In the genomic region with DNA sequence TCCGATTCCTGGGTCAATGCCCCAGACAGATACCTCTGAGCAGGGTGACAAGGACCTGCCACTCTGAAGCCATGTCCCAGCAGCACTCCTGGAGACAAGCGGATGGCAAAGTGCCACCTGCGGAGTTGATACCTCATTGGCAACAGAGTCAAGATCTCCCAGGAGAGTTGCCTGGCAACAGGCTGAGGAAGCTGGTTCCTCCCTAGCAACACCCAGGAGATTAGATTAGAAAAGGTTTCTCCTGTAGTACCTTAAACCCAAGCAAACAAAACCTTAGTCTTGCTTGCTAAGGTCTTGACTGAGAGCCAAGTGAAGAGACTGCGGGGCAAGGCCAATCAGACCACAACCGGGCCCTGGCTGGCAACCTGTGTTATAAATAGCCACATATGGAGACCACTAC, we compare ENCODE assay signal across 8 mouse cellular contexts.
DNase-seq lines count a peak whose midpoint lies in the region.

No protein-coding gene starts in this region.

- DNase-seq in adrenal gland, postnatal 14 days: peak; percentile 66
- DNase-seq in adrenal gland, postnatal 4 days (ENCODE audit: low spot score in 2 of 2): no peak
- peak; percentile 57 for DNase-seq in ovary, adult 18-20 months (ENCODE audit: low spot score)
- DNase-seq in ovary, postnatal 10 days (ENCODE audit: low spot score): no peak
- DNase-seq in large intestine, adult 2 months (ENCODE audit: low read depth, low spot score): peak; percentile 29
- DNase-seq in testis, postnatal 14 days (ENCODE audit: low spot score): peak; percentile 56
- no peak for DNase-seq in embryo, embryonic 9.5 days (ENCODE audit: extremely low spot score)
- no peak for DNase-seq in kidney, adult 18-20 months

- 42% methylated on average over 5 of the region's 5 CpGs for WGBS in large intestine, adult 2 months

Comparison
In these comparisons a context has a peak if more than half of its experiments do, and no peak if none do; other contexts are left out.
1. DNase-seq: peak in adrenal gland, postnatal 14 days (single experiment), ovary, adult 18-20 months (single experiment), large intestine, adult 2 months (single experiment) and testis, postnatal 14 days (single experiment); none in adrenal gland, postnatal 4 days (0 of 2), ovary, postnatal 10 days (single experiment), embryo, embryonic 9.5 days (single experiment) and kidney, adult 18-20 months (single experiment).